Mouse (Mus musculus) adrenal gland, adult 8-10 months (tissue): ENCODE measurements around the gene Trim7. TPM values are rescaled to one million over a fixed set of nuclear protein-coding genes. Genes with fewer than 3 reads are reported as not detected.

Source experiments
- total RNA-seq, 4 experiments: library from RNA; stranded (reverse); gene quantifications; 2 replicates each; pipeline ENCODE4 v1.2.4; 2022

Gene Trim7
- total RNA-seq, 4 experiments from 2014 or later: 10.1 to 14.9 (median 10.9) TPM

Other genes starting within 250 kb of the Trim7 start
- 100 to 1,000 TPM; 568 to 660 (median 629) TPM for gene Rack1, start 25.8 kb upstream of the Trim7 start, total RNA-seq
- 10 to 100 TPM; 35.5 to 69.9 (median 49.8) TPM for gene Trim41, start 8.8 kb upstream of the Trim7 start, total RNA-seq
- gene Gm12184, start 515 bp downstream of the Trim7 start, total RNA-seq: 1 to 10 TPM; 2.9 to 3.5 (median 3.3) TPM
- gene Irgm1, start 45.5 kb downstream of the Trim7 start, total RNA-seq: 10 to 100 TPM; 21.0 to 26.7 (median 25.2) TPM
- gene Gm5431, start 76.1 kb downstream of the Trim7 start, total RNA-seq: 1 to 10 TPM; 1.4 to 2.8 (median 2.6) TPM
- 10 to 100 TPM in 1 of 4 experiments, 1 to 10 TPM in 3; 6.8 to 10.7 (median 8.6) TPM for gene Psme2b, start 120.0 kb downstream of the Trim7 start, total RNA-seq
- gene Olfr56, start 152.7 kb downstream of the Trim7 start, total RNA-seq: under 1 TPM in 3 of 4 experiments, not detected in 1; 0.11 to 0.14 (median 0.12) TPM
- 1 to 10 TPM; 2.3 to 4.5 (median 3.0) TPM for gene 9930111J21Rik1, start 153.3 kb downstream of the Trim7 start, total RNA-seq
- 1 to 10 TPM; 2.3 to 4.4 (median 3.2) TPM for gene Gm12185, start 166.1 kb downstream of the Trim7 start, total RNA-seq
- gene Tgtp1, start 168.0 kb downstream of the Trim7 start, total RNA-seq: 1 to 10 TPM; 3.2 to 5.3 (median 4.2) TPM
- gene 9930111J21Rik2, start 225.1 kb downstream of the Trim7 start, total RNA-seq: 1 to 10 TPM; 3.1 to 6.9 (median 3.9) TPM
- 1 to 10 TPM; 1.5 to 6.8 (median 3.8) TPM for gene Tgtp2, start 238.1 kb downstream of the Trim7 start, total RNA-seq